Mouse (Mus musculus) liver, adult 2 months (tissue): Measurements from ENCODE around the gene Bub1b.

Source experiments
- CTCF ChIP-seq: fragments of 200-500 bp; IDR thresholded peaks from 2 replicates; pipeline ENCODE4 v1.5.1; 2011; ENCODE audit warnings: low read depth, low read length, control low read depth
- POLR2A ChIP-seq: fragments of 200-500 bp; IDR thresholded peaks from 2 replicates; pipeline ENCODE4 v1.6.1; 2011; ENCODE audit warnings: low read length, control low read depth; ENCODE audit not compliant: insufficient read depth; ENCODE audit errors: extremely low read depth

- TF ChIP-seq POLR2A (no peak), CTCF (no peak)
Measured at GRCm38 (mm10) chr2:118586013-118586412, 12.0 kb upstream of the Bub1b start.
